In genomic region chr2:146169492-146169891, GRCm38 (mm10) we compare ENCODE assay signal across 23 mouse cellular contexts. TPM values are rescaled to one million over a fixed set of nuclear protein-coding genes. Genes with fewer than 3 reads are reported as not detected.
DNase-seq lines count a peak whose midpoint lies in the region; ATAC-seq lines count a peak whose summit lies in the region.
"Had no signal": no experiment of that assay in that cellular context is flagged by ENCODE, and none has a peak within 500 bp of the region (broad histone marks: within the 10 kb centered on the region; RNA-seq: fewer than 3 reads in every experiment).

No protein-coding gene starts in this region.

- H3K4me1 ChIP-seq in forebrain, embryonic 11.5 days (replicated peaks; ENCODE audit: control insufficient read depth, insufficient read depth, low read length): peaks cover 7% of the 10 kb centered on the region; the same call in 1 of the 2 replicates
- H3K4me1 ChIP-seq in forebrain, embryonic 15.5 days: peaks cover 26% of the 10 kb centered on the region
- peaks cover 21% of the 10 kb centered on the region for H3K4me1 ChIP-seq in hindbrain, embryonic 13.5 days (replicated peaks)
- 0 out of 2 replicates have a peak, but pooled peaks cover 11% of the 10 kb centered on the region for H3K4me1 ChIP-seq in hindbrain, embryonic 14.5 days (replicated peaks; ENCODE audit: control insufficient read depth, insufficient read depth, low read length)
- peaks cover 19% of the 10 kb centered on the region for H3K4me1 ChIP-seq in forebrain, embryonic 14.5 days (ENCODE audit: control insufficient read depth, insufficient read depth, low read length)
- H3K4me1 ChIP-seq: limb, embryonic 13.5 days; liver, embryonic 12.5 days had no signal

- H3K9ac ChIP-seq in forebrain, embryonic 11.5 days (ENCODE audit: low read length): no peak overlapping the region
- no peak overlapping the region for H3K9ac ChIP-seq in forebrain, embryonic 15.5 days (replicated peaks)
- no peak overlapping the region for H3K9ac ChIP-seq in hindbrain, embryonic 13.5 days
- no peak overlapping the region for H3K9ac ChIP-seq in hindbrain, embryonic 14.5 days
- no peak overlapping the region for H3K9ac ChIP-seq in forebrain, embryonic 14.5 days (ENCODE audit: low read length)
- H3K9ac ChIP-seq: kidney, embryonic 15.5 days; limb, embryonic 13.5 days; liver, embryonic 12.5 days; neural tube, embryonic 15.5 days had no signal

- no peak overlapping the region for H3K27ac ChIP-seq in forebrain, embryonic 11.5 days (ENCODE audit: low read depth, low read length)
- H3K27ac ChIP-seq in forebrain, embryonic 15.5 days (replicated peaks): no peak overlapping the region
- 0 out of 2 replicates have a peak overlapping the region, but pooled peaks have one; percentile 4 for H3K27ac ChIP-seq in hindbrain, embryonic 13.5 days
- H3K27ac ChIP-seq in hindbrain, embryonic 14.5 days: no peak overlapping the region
- 0 out of 2 replicates have a peak overlapping the region, but pooled peaks have one; percentile 18 for H3K27ac ChIP-seq in forebrain, embryonic 14.5 days (ENCODE audit: low read depth, low read length)
- H3K27ac ChIP-seq: kidney, embryonic 15.5 days; limb, embryonic 13.5 days; liver, embryonic 12.5 days; neural tube, embryonic 15.5 days had no signal

- ATAC-seq in forebrain, embryonic 11.5 days (replicated peaks; ENCODE audit: low FRiP score): 0 out of 2 replicates have a peak, but pooled peaks have one; percentile 21
- ATAC-seq in forebrain, embryonic 15.5 days (replicated peaks): no peak
- no peak for ATAC-seq in hindbrain, embryonic 13.5 days (ENCODE audit: low FRiP score)
- ATAC-seq in hindbrain, embryonic 14.5 days (ENCODE audit: low FRiP score): no peak
- no peak for ATAC-seq in forebrain, embryonic 14.5 days
- no peak for ATAC-seq in cerebellum, adult (ENCODE audit: insufficient number of reproducible peaks, low FRiP score, low TSS enrichment)
- ATAC-seq: CD4-positive, CD25-positive, alpha-beta regulatory T cell, adult 4 months; liver, embryonic 12.5 days had no signal

- H3K27me3 ChIP-seq in forebrain, embryonic 11.5 days (ENCODE audit: control insufficient read depth, insufficient read depth, low read length): no peaks in the 10 kb centered on the region
- H3K27me3 ChIP-seq in forebrain, embryonic 15.5 days: no peaks in the 10 kb centered on the region
- H3K27me3 ChIP-seq in hindbrain, embryonic 13.5 days: no peaks in the 10 kb centered on the region
- no peaks in the 10 kb centered on the region for H3K27me3 ChIP-seq in hindbrain, embryonic 14.5 days (ENCODE audit: control insufficient read depth, insufficient read depth, low read length)
- no peaks in the 10 kb centered on the region for H3K27me3 ChIP-seq in forebrain, embryonic 14.5 days (replicated peaks; ENCODE audit: control insufficient read depth, insufficient read depth, low read length)
- H3K27me3 ChIP-seq: kidney, embryonic 15.5 days; limb, embryonic 13.5 days; liver, embryonic 12.5 days; neural tube, embryonic 15.5 days had no signal

- H3K9me3 ChIP-seq in forebrain, embryonic 11.5 days (ENCODE audit: control insufficient read depth, low read length): no peaks in the 10 kb centered on the region
- H3K9me3 ChIP-seq in forebrain, embryonic 15.5 days: no peaks in the 10 kb centered on the region
- no peaks in the 10 kb centered on the region for H3K9me3 ChIP-seq in hindbrain, embryonic 13.5 days
- H3K9me3 ChIP-seq in hindbrain, embryonic 14.5 days (ENCODE audit: control insufficient read depth, low read length): no peaks in the 10 kb centered on the region
- H3K9me3 ChIP-seq in forebrain, embryonic 14.5 days (replicated peaks; ENCODE audit: control insufficient read depth, low read length): no peaks in the 10 kb centered on the region
- H3K9me3 ChIP-seq: kidney, embryonic 15.5 days; limb, embryonic 13.5 days; liver, embryonic 12.5 days; neural tube, embryonic 15.5 days had no signal

- no peak overlapping the region for H3K4me3 ChIP-seq in forebrain, embryonic 11.5 days (ENCODE audit: low read depth, low read length)
- no peak overlapping the region for H3K4me3 ChIP-seq in forebrain, embryonic 15.5 days
- no peak overlapping the region for H3K4me3 ChIP-seq in hindbrain, embryonic 13.5 days
- H3K4me3 ChIP-seq in hindbrain, embryonic 14.5 days (replicated peaks; ENCODE audit: low read length): no peak overlapping the region
- no peak overlapping the region for H3K4me3 ChIP-seq in forebrain, embryonic 14.5 days (ENCODE audit: low read depth, low read length)
- H3K4me3 ChIP-seq: kidney, embryonic 15.5 days; limb, embryonic 13.5 days; liver, embryonic 12.5 days; neural tube, embryonic 15.5 days had no signal

- DNase-seq in forebrain, embryonic 11.5 days (ENCODE audit: low spot score): no peak
- no peak for DNase-seq in hindbrain, embryonic 14.5 days (ENCODE audit: low spot score)
- peak; percentile 19 for DNase-seq in ZHBTc4 (ENCODE audit: low read depth, low spot score)
- peak; percentile 21 for DNase-seq in forebrain, embryonic 14.5 days (ENCODE audit: low spot score)
- DNase-seq: adrenal gland, adult 8-10 months; cerebellum, adult 2 months; cerebellum, postnatal 25 days; embryo, embryonic 11 days; gastrocnemius, postnatal 14 days; heart, adult 18-20 months; kidney, adult 11 months; kidney, postnatal 36 days; lung, adult 18-20 months; lung, postnatal 10 days had no signal

- H3K4me2 ChIP-seq in forebrain, embryonic 11.5 days (ENCODE audit: low read depth, low read length, severe bottlenecking): no peak overlapping the region
- no peak overlapping the region for H3K4me2 ChIP-seq in forebrain, embryonic 15.5 days (replicated peaks)
- no peak overlapping the region for H3K4me2 ChIP-seq in hindbrain, embryonic 13.5 days
- no peak overlapping the region for H3K4me2 ChIP-seq in hindbrain, embryonic 14.5 days (replicated peaks)
- no peak overlapping the region for H3K4me2 ChIP-seq in forebrain, embryonic 14.5 days (ENCODE audit: low read length)
- H3K4me2 ChIP-seq: kidney, embryonic 15.5 days; limb, embryonic 13.5 days; liver, embryonic 12.5 days; neural tube, embryonic 15.5 days had no signal

- no peaks in the 10 kb centered on the region for H3K36me3 ChIP-seq in forebrain, embryonic 11.5 days (ENCODE audit: control insufficient read depth, insufficient read depth, low read length)
- no peaks in the 10 kb centered on the region for H3K36me3 ChIP-seq in forebrain, embryonic 15.5 days
- no peaks in the 10 kb centered on the region for H3K36me3 ChIP-seq in hindbrain, embryonic 13.5 days
- no peaks in the 10 kb centered on the region for H3K36me3 ChIP-seq in hindbrain, embryonic 14.5 days (replicated peaks; ENCODE audit: control insufficient read depth, insufficient read depth)
- H3K36me3 ChIP-seq in forebrain, embryonic 14.5 days (ENCODE audit: control insufficient read depth, insufficient read depth, low read length): no peaks in the 10 kb centered on the region
- H3K36me3 ChIP-seq: kidney, embryonic 15.5 days; limb, embryonic 13.5 days; liver, embryonic 12.5 days; neural tube, embryonic 15.5 days had no signal

- WGBS in forebrain, embryonic 11.5 days: 26% methylated on average over 7 of the region's 7 CpGs
- WGBS in forebrain, embryonic 15.5 days: 31% methylated on average over 7 of the region's 7 CpGs
- 32% methylated on average over 7 of the region's 7 CpGs for WGBS in hindbrain, embryonic 13.5 days
- WGBS in hindbrain, embryonic 14.5 days: 34% methylated on average over 7 of the region's 7 CpGs
- WGBS in forebrain, embryonic 14.5 days: 27% methylated on average over 7 of the region's 7 CpGs

RNA-seq across cellular contexts. Expression of gene Insm1, which starts 52.2 kb away (rescaled TPM):
- polyA plus RNA-seq in forebrain, embryonic 11.5 days (2014; fragmentation: Nextera tagmentation; extraction: Ambion mirVana): 5.0 and 8.7 TPM in 2 replicates
- 13.5 and 15.6 TPM in 2 replicates for polyA plus RNA-seq in forebrain, embryonic 15.5 days (2015; fragmentation: Nextera tagmentation; extraction: Ambion mirVana)
- 4.0 and 4.8 TPM in 2 replicates for polyA plus RNA-seq in hindbrain, embryonic 13.5 days (2015; fragmentation: Nextera tagmentation; extraction: Ambion mirVana)
- 2.6 and 4.1 TPM in 2 replicates for polyA plus RNA-seq in hindbrain, embryonic 14.5 days (2014; fragmentation: Nextera tagmentation; extraction: Ambion mirVana)
- polyA plus RNA-seq in forebrain, embryonic 14.5 days (2014; fragmentation: Nextera tagmentation; extraction: Ambion mirVana): 12.6 and 14.7 TPM in 2 replicates
- polyA plus RNA-seq: CD4-positive, CD25-positive, alpha-beta regulatory T cell, adult 4 months; heart, embryonic 14.5 days; limb, embryonic 13.5 days; liver, embryonic 12.5 days had no signal

Comparison
In these comparisons a context has a peak if more than half of its experiments do, and no peak if none do; other contexts are left out.
1. DNase-seq: peak in ZHBTc4 (single experiment) and forebrain, embryonic 14.5 days (single experiment); none in forebrain, embryonic 11.5 days (single experiment) and hindbrain, embryonic 14.5 days (single experiment).
2. H3K27ac ChIP-seq: peak in hindbrain, embryonic 13.5 days (single experiment) and forebrain, embryonic 14.5 days (single experiment); none in forebrain, embryonic 11.5 days (single experiment), forebrain, embryonic 15.5 days (single experiment) and hindbrain, embryonic 14.5 days (single experiment).